Mouse (Mus musculus) bone marrow, adult 2 months (tissue): ENCODE data around the gene Kctd18. TPM values are rescaled to one million over a fixed set of nuclear protein-coding genes. Genes with fewer than 3 reads are reported as not detected.

ENCODE experiments used
- H3K27ac ChIP-seq: fragments of 200-500 bp; 2 replicates; pipeline ENCODE4 v1.5.1; 2012; ENCODE audit warnings: low read depth, mild to moderate bottlenecking, control low read depth, inconsistent platforms, low read length; ENCODE audit not compliant: control insufficient read depth, poor library complexity, insufficient read depth
- H3K4me1 ChIP-seq: fragments of 200-500 bp; 2 replicates; pipeline ENCODE4 v1.6.1; 2011; ENCODE audit warnings: low read length; ENCODE audit not compliant: control insufficient read depth, insufficient read depth
- H3K4me3 ChIP-seq: fragments of 200-500 bp; replicated peaks from 2 replicates; pipeline ENCODE3; 2011; ENCODE audit warnings: mild to moderate bottlenecking, low read depth, low read length, control low read depth; ENCODE audit not compliant: control insufficient read depth
- CTCF ChIP-seq: fragments of 200-500 bp; IDR thresholded peaks from 2 replicates; pipeline ENCODE4 v1.5.1; 2011; ENCODE audit warnings: low read length, control low read depth; ENCODE audit not compliant: control insufficient read depth, insufficient read depth
- POLR2A ChIP-seq: fragments of 200-500 bp; IDR thresholded peaks from 2 replicates; pipeline ENCODE4 v1.6.1; 2011; ENCODE audit warnings: low read depth, mild to moderate bottlenecking, control low read depth, low read length, borderline replicate concordance; ENCODE audit not compliant: control insufficient read depth
- WGBS: fragments of 180-500 bp; shearing (Covaris S2); methylation state at CpG from one replicate; pipeline ENCODE4 v1.1.7; 2018; 5-methylcytosine and 5-hydroxymethylcytosine counted together
- polyA plus RNA-seq: library from polyadenylated mRNA; stranded (reverse); fragments of >200 nt; gene quantifications from 2 replicates; pipeline ENCODE4 v1.2.4, GENCODE M21; 2011; ENCODE audit warnings: low replicate concordance; ENCODE audit not compliant: missing spikeins, insufficient read depth, insufficient read length

The Kctd18 gene
- polyA plus RNA-seq, 1 experiment, result 8.8 TPM

- TF ChIP-seq POLR2A (no peak), CTCF (no peak)
- H3K4me1 ChIP-seq, result no peaks in the 10 kb centered on the region
- WGBS, result 85% methylated on average over 1 of the region's 1 CpGs
Observed at GRCm38 (mm10) chr1:57955774-57956173, 63.0 kb downstream of the Kctd18 start.

DNA sequence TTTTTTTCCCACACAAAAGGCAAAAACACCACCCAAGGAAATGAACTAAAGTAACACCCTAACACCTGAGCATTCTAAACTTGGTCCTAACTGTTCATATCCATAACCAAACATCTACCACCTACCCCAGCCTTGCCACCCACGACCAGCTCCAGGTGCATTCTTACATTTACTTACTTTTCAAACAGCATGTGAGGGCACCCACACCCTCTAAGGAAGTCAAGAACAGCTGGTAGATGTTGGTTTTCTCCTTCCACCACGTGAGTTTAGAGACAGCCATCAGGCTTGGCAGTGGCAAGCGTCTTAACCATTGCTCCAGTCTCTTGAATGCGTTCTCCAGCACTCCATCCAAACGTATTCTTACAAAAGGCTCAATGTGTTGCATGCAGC lies 64.4 kb downstream of the Kctd18 start:
- 54% methylated on average over 5 of the region's 5 CpGs for WGBS
- TF ChIP-seq POLR2A, result no peak
- no peak for TF ChIP-seq CTCF
- Histone ChIP-seq H3K4me1 (no peaks in the 10 kb centered on the region), H3K27ac (no peak overlapping the region), H3K4me3 (no peak overlapping the region)

More at GRCm38 (mm10) chr1:57955774-57956173, 63.0 kb downstream of the Kctd18 start:
- no peak overlapping the region for H3K4me3 ChIP-seq
- no peak overlapping the region for H3K27ac ChIP-seq

GRCm38 (mm10) chr1:57953586-57954375 lies 65.0 kb downstream of the Kctd18 start:
- Histone ChIP-seq H3K27ac (no peak overlapping the region), H3K4me3 (no peak overlapping the region), H3K4me1 (no peaks in the 10 kb centered on the region)
- TF ChIP-seq POLR2A (no peak), CTCF (no peak)
- 81% methylated on average over 16 of the region's 16 CpGs for WGBS

GRCm38 (mm10) chr1:57952509-57952908 lies 66.2 kb downstream of the Kctd18 start:
- WGBS, result 87% methylated on average over 4 of the region's 4 CpGs
- no peak for TF ChIP-seq POLR2A
- no peak for TF ChIP-seq CTCF
- H3K4me3 ChIP-seq, result no peak overlapping the region
- no peak overlapping the region for H3K27ac ChIP-seq
- H3K4me1 ChIP-seq, result no peaks in the 10 kb centered on the region

DNA sequence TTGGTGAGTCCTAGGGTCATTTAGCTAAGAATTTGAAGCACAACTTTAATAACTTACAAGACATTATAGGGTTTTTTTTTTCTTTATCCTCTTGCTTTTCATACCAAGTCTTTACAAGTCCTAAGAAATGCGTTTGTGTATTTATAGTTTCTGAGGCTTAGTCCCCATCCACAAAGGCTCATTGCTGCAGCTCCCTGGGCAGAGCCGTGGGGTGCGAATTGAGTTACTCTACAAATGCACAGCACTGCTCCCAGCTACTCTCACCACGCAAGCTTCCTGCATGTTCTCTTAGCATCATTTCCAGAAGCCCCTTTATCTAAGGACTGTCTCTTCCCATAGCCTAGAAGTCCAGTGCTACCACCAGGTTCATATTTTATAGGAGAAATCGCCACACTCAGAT lies 69.0 kb downstream of the Kctd18 start:
- WGBS, result 80% methylated on average over 5 of the region's 5 CpGs
- Histone ChIP-seq H3K27ac (no peak overlapping the region), H3K4me3 (no peak overlapping the region), H3K4me1 (no peaks in the 10 kb centered on the region)
- TF ChIP-seq POLR2A, result no peak
- TF ChIP-seq CTCF, result no peak

- 11% methylated on average over 1 of the region's 1 CpGs for WGBS
- no peak overlapping the region for H3K4me3 ChIP-seq
- no peak overlapping the region for H3K27ac ChIP-seq
- no peak for TF ChIP-seq POLR2A
- no peak for TF ChIP-seq CTCF
- no peaks in the 10 kb centered on the region for H3K4me1 ChIP-seq
Observed at GRCm38 (mm10) chr1:57949195-57949594, 69.6 kb downstream of the Kctd18 start.

GRCm38 (mm10) chr1:57947552-57948347 lies 71.0 kb downstream of the Kctd18 start:
- 65% methylated on average over 2 of the region's 2 CpGs for WGBS
- TF ChIP-seq POLR2A (no peak), CTCF (no peak)
- Histone ChIP-seq H3K4me1 (no peaks in the 10 kb centered on the region), H3K4me3 (no peak overlapping the region), H3K27ac (no peak overlapping the region)

DNA sequence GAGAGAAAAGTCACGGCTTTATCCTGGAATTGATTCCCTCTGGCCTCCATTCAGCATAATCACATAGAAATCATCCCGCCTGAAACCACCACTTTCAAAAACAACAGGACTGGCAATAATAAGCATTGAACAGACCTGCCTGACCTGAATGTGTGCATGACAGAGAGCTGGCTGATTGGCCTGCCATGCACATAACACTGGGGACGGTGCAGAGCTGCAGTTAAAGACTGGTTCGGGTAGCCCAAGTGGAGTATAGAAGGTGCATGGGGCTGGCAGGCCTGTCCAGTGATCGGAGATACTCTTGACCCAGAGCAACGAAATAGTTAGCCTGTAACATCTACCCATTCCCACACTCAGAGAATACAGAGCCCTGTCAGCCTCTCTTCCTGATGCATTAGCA lies 76.5 kb downstream of the Kctd18 start:
- H3K4me3 ChIP-seq, result no peak overlapping the region
- 89% methylated on average over 6 of the region's 6 CpGs for WGBS
- no peak overlapping the region for H3K27ac ChIP-seq
- no peaks in the 10 kb centered on the region for H3K4me1 ChIP-seq
- TF ChIP-seq POLR2A (no peak), CTCF (no peak)
